Comparison of ENCODE assay signal across 12 mouse cellular contexts in genomic region chr5:134214021-134214806, GRCm38 (mm10). TPM values are rescaled to one million over a fixed set of nuclear protein-coding genes. Genes with fewer than 3 reads are reported as not detected.
DNase-seq lines count a peak whose midpoint lies in the region; ATAC-seq lines count a peak whose summit lies in the region.
"Had no signal": no experiment of that assay in that cellular context is flagged by ENCODE, and none has a peak within 500 bp of the region (broad histone marks: within the 10 kb centered on the region; RNA-seq: fewer than 3 reads in every experiment).

No protein-coding gene starts in this region.

- ATAC-seq in inflammation-experienced regulatory T-cells, adult 6 months, result peak; percentile 50

- intact Hi-C loops in left cerebral cortex, postnatal 4 days (cut with DNase I), result no loop called here
- intact Hi-C loops in left cerebral cortex, postnatal 14 days (cut with DNase I), result no loop called here

- DNase-seq in cerebellum, postnatal 10 days, result peak; percentile 66 to 79
- no peak for DNase-seq in cerebellum, adult 11-12 months
- DNase-seq in left cerebral cortex, postnatal 4 days, result peak; percentile 73
- DNase-seq in left cerebral cortex, postnatal 14 days (ENCODE audit: low spot score in 2 of 2), result no peak
- DNase-seq in 416B (ENCODE audit: low read depth), result peak; percentile 94
- no peak for DNase-seq in adrenal gland, adult 18-20 months (ENCODE audit: low spot score in 2 of 2)
- DNase-seq in adrenal gland, postnatal 36 days, result no peak
- DNase-seq: adrenal gland, adult 2 months; cerebellum, adult 18-20 months; right cerebral cortex, postnatal 4 days; thymus, postnatal 25 days had no signal

RNA-seq across cellular contexts. Expression of gene Ncf1, which starts 15.2 kb away (rescaled TPM):
- total RNA-seq in left cerebral cortex, postnatal 4 days (2021), result 1 to 10 TPM; 2.5 to 3.7 TPM
- 1 to 10 TPM; 6.7 to 9.2 TPM for total RNA-seq in left cerebral cortex, postnatal 14 days (2021)
- 1 to 10 TPM; 3.9 to 8.5 (median 4.5) TPM for polyA plus RNA-seq in inflammation-experienced regulatory T-cells, adult 6 months (2017; shearing (Covaris generic))
- total RNA-seq in adrenal gland, adult 18-20 months (2021), result 10 to 100 TPM; 10.0 to 12.1 TPM
- 1 to 10 TPM; 5.2 to 9.7 TPM for total RNA-seq in adrenal gland, postnatal 36 days (2021)

RNA-seq across cellular contexts. Expression of gene Gtf2ird2, which starts 30.4 kb away (rescaled TPM):
- total RNA-seq in left cerebral cortex, postnatal 4 days (2021), result 10 to 100 TPM; 16.5 to 19.4 TPM
- total RNA-seq in left cerebral cortex, postnatal 14 days (2021), result 10 to 100 TPM; 14.5 to 15.4 TPM
- 1 to 10 TPM; 2.2 to 7.0 (median 4.0) TPM for polyA plus RNA-seq in inflammation-experienced regulatory T-cells, adult 6 months (2017; shearing (Covaris generic))
- 1 to 10 TPM; 8.1 to 8.5 TPM for total RNA-seq in adrenal gland, adult 18-20 months (2021)
- 1 to 10 TPM; 8.1 to 9.3 TPM for total RNA-seq in adrenal gland, postnatal 36 days (2021)

RNA-seq across cellular contexts. Expression of gene Rcc1l, which starts 37.6 kb away (rescaled TPM):
- total RNA-seq in left cerebral cortex, postnatal 4 days (2021), result 10 to 100 TPM; 21.2 to 23.2 TPM
- total RNA-seq in left cerebral cortex, postnatal 14 days (2021), result 10 to 100 TPM; 15.7 to 16.0 TPM
- polyA plus RNA-seq in inflammation-experienced regulatory T-cells, adult 6 months (2017; shearing (Covaris generic)), result 1 to 10 TPM; 2.1 to 3.9 (median 2.2) TPM
- 10 to 100 TPM; 28.2 to 34.7 TPM for total RNA-seq in adrenal gland, adult 18-20 months (2021)
- total RNA-seq in adrenal gland, postnatal 36 days (2021), result 10 to 100 TPM; 30.4 to 31.6 TPM

Comparison
In these comparisons a context has a peak if more than half of its experiments do, and no peak if none do; other contexts are left out.
1. DNase-seq: peak in cerebellum, postnatal 10 days (2 of 2), left cerebral cortex, postnatal 4 days (single experiment) and 416B (single experiment); none in cerebellum, adult 11-12 months (single experiment), left cerebral cortex, postnatal 14 days (0 of 2), adrenal gland, adult 18-20 months (0 of 2) and adrenal gland, postnatal 36 days (0 of 2).